Mouse (Mus musculus) forebrain, embryonic 15.5 days (tissue): ENCODE results near the gene Tbx4. TPM values are rescaled to one million over a fixed set of nuclear protein-coding genes. Genes with fewer than 3 reads are reported as not detected.

ENCODE experiments used
- ATAC-seq: fragments of 200-750 bp; cut with Nextera tagmentation; replicated peaks from 2 replicates; pipeline ENCODE4 v1.8.0; 2017; ENCODE audit warnings: mild to moderate bottlenecking, moderate TSS enrichment, moderate library complexity
- H3K27ac ChIP-seq: fragments of 300-500 bp; sonication (generic); replicated peaks from 2 replicates; pipeline ENCODE4 v1.5.1; 2015; ENCODE audit warnings: mild to moderate bottlenecking, inconsistent platforms
- H3K27me3 ChIP-seq: fragments of 300-500 bp; sonication (generic); 2 replicates; pipeline ENCODE4 v1.6.1; 2015; ENCODE audit warnings: inconsistent platforms
- H3K36me3 ChIP-seq: fragments of 300-500 bp; sonication (generic); 2 replicates; pipeline ENCODE4 v1.6.1; 2015; ENCODE audit warnings: mild to moderate bottlenecking, inconsistent platforms
- H3K4me1 ChIP-seq: fragments of 300-500 bp; sonication (generic); 2 replicates; pipeline ENCODE4 v1.6.1; 2015; ENCODE audit warnings: inconsistent platforms
- H3K4me2 ChIP-seq: fragments of 300-500 bp; sonication (generic); replicated peaks from 2 replicates; pipeline ENCODE4 v1.6.1; 2015; ENCODE audit warnings: mild to moderate bottlenecking, inconsistent platforms
- H3K4me3 ChIP-seq: fragments of 300-500 bp; sonication (generic); 2 replicates; pipeline ENCODE4 v1.5.1; 2015; ENCODE audit warnings: mild to moderate bottlenecking, inconsistent platforms
- H3K9ac ChIP-seq: fragments of 300-500 bp; sonication (generic); replicated peaks from 2 replicates; pipeline ENCODE4 v1.6.1; 2015; ENCODE audit warnings: mild to moderate bottlenecking, inconsistent platforms
- H3K9me3 ChIP-seq: fragments of 300-500 bp; sonication (generic); 2 replicates; pipeline ENCODE4 v1.6.1; 2016; ENCODE audit warnings: inconsistent platforms
- WGBS: fragments of 180-500 bp; shearing (Covaris S2); methylation state at CpG from one replicate; pipeline ENCODE4 v1.1.7; 2015; ENCODE audit warnings: mixed read lengths; 5-methylcytosine and 5-hydroxymethylcytosine counted together
- polyA plus RNA-seq: library from polyadenylated mRNA; unstranded; fragments of >200 nt; fragmentation: Nextera tagmentation; extraction: Ambion mirVana; gene quantifications from 2 replicates; pipeline ENCODE4 v1.2.1, GENCODE M21; 2015

Gene Tbx4
- 0.11 and 0.25 TPM in 2 replicates for polyA plus RNA-seq

DNA sequence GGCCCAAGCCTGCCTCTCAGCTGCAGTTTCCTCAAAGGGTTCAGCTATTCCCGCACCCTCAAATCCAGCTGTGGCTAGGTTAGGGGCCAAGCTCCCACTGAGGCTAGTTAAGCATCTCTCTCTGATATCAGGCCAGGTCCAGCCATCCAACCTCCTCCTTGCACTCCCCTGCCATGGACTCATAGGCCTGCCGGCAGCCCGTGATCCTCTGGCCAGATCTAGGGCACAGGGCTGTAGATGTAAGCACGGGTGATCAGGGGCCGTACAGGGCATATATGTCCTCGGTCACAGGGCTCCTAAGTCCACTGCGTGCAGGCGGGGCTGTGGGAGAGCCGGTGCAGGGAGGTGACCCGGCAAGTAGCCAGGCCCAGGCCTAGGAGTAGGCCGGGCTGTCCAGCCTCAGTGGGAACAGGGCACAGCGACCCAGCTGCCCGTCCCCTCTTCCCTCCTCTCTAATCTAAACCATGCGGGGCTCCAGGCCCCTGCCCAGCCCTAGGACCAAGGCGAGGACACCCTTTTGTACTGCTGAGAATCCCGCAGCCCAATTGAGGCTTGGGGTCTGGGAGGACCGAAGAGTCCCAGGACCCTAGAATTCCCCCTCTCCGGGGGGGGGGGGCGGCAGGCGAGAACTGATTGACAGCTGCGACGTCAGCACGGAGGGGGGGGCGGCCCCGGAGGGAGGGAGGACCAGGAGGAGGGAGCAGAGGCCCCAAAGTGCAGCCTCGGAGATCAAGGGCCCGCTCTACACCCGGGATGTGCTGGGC is at the start of gene Tbx4:
Tbx4 (plus strand) TSS at position 758 of the 764 bp plus-strand sequence.
- WGBS = 11% methylated on average over 27 of the region's 28 CpGs
- no peaks in the 10 kb centered on the region for H3K36me3 ChIP-seq
- H3K4me1 ChIP-seq = peaks cover 13% of the 10 kb centered on the region; the same call in 1 of the 2 replicates
- H3K27ac ChIP-seq = no peak within 1 kb of the TSS
- no peak within 1 kb of the TSS for H3K4me2 ChIP-seq
- peaks cover 71% of the 10 kb centered on the region for H3K27me3 ChIP-seq
- no peak within 1 kb of the TSS for H3K4me3 ChIP-seq
- no peak for ATAC-seq
- no peak within 1 kb of the TSS for H3K9ac ChIP-seq
- H3K9me3 ChIP-seq = no peaks in the 10 kb centered on the region

DNA sequence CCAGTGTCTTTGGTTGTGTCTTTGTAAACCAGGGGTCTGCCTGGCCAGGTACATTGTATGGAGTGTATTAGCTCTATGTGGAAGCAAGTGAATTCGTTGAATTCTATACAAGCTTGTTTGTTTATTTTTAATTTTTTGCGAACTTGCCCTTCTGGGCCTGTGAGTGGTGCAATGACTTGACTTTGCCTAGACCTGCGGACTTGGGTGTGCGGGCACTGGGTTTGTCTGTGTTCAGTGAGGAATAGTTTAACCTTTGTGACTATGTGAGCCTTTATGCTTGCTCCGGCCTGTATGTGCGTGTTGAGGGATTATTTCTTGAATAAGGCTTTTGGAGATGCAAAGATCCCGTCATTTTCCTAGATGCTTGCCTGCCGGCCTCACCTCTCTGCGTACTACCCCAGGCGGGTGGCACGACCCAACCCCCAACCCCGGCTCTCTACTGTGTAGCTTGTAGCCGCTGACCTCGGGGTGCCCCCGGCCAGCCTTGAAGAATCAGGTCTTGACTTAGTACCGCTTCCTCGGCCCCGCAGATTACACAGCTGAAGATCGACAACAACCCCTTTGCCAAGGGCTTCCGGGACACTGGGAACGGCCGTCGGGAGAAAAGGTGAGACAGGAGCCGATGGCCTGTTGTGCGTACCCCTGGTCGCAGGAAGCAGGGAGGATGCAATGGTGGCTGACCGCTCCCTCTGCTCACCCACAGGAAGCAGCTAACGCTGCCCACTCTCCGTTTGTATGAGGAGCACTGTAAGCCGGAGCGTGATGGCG is 49.5 kb upstream of the Tbx4 start:
- WGBS = 2% methylated on average over 32 of the region's 32 CpGs
- Histone ChIP-seq H3K9ac (no peak overlapping the region), H3K27ac (no peak overlapping the region), H3K4me2 (no peak overlapping the region), H3K27me3 (peaks cover 87% of the 10 kb centered on the region), H3K4me1 (peaks cover 39% of the 10 kb centered on the region), H3K36me3 (no peaks in the 10 kb centered on the region), H3K9me3 (no peaks in the 10 kb centered on the region), H3K4me3 (no peak overlapping the region; the same call in 1 of the 2 replicates)
- no peak for ATAC-seq

DNA sequence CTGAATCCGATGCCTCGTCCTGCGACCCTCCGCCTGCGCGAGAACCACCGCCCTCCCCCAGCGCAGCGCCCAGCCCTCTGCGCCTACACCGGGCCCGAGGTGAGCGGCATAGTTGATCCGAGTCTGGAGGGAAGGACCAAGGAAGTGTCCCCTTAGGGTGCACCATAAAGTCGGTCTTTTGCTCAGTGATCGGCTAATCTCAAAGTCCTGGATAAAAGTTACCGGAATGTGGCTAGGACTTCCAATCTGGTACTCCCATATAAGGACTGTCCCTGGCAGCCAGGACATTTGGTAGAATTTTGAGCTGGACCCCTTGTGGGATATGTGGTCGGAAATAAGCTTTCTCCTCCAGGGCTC is 49.0 kb upstream of the Tbx4 start:
- WGBS = under 1% methylated on average over 18 of the region's 18 CpGs
- Histone ChIP-seq H3K4me3 (no peak overlapping the region; the same call in 1 of the 2 replicates), H3K4me2 (no peak overlapping the region), H3K36me3 (no peaks in the 10 kb centered on the region), H3K4me1 (peaks cover 36% of the 10 kb centered on the region), H3K9me3 (no peaks in the 10 kb centered on the region), H3K9ac (no peak overlapping the region), H3K27me3 (peaks cover 85% of the 10 kb centered on the region), H3K27ac (no peak overlapping the region)
- ATAC-seq = no peak

GRCm38 (mm10) chr11:85837648-85838423 is 48.4 kb upstream of the Tbx4 start:
- H3K9ac ChIP-seq = no peak overlapping the region
- H3K9me3 ChIP-seq = no peaks in the 10 kb centered on the region
- H3K27ac ChIP-seq = no peak overlapping the region
- H3K4me3 ChIP-seq = peak overlapping the region; percentile 13
- H3K4me2 ChIP-seq = 0 out of 2 replicates have a peak overlapping the region, but pooled peaks have one; percentile 2
- peaks cover 36% of the 10 kb centered on the region for H3K4me1 ChIP-seq
- H3K36me3 ChIP-seq = no peaks in the 10 kb centered on the region
- peaks cover 86% of the 10 kb centered on the region for H3K27me3 ChIP-seq
- 2% methylated on average over 59 of the region's 67 CpGs for WGBS
- ATAC-seq = no peak

DNA sequence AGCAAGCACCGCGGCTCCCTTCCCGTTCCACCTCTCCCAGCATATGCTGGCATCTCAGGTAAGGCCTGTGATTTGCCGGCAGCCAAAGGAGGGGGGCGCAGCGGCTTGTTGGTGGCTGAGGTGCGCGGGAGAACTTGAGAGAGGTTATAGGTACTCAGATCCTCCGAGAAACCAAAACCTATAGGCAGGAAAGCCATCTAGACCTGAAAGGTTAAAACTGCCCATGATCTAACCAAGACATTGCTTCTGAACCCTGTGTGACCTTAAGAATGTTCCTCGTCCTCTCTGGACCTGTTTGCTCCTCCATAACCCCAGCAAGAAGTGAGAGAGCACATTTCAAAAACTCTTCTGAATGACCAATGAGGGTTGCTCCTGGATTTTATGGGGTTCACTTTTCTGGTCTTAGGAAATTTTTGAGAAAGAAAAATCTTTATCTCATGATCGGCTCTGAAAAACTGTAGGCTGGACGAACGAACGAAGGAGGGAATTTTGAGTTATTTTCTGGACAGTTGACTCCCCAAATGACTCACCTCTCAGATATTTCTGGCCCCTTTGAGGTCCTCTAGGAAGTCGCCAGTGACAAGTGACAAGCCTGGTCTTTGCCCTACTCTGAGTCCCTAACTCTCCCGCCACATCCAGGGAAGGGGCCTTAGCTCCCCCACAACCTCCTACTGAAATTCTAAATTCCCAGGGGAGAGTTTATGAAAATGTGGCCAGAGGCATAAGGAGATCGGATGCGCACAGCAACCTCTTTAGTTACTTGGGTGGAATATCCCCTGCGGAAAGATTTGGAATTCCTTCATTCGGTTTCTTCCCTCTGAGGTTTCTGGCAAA is 47.6 kb upstream of the Tbx4 start:
- WGBS = 4% methylated on average over 20 of the region's 20 CpGs
- Histone ChIP-seq H3K9ac (no peak overlapping the region), H3K4me3 (peak overlapping the region; percentile 13), H3K36me3 (no peaks in the 10 kb centered on the region), H3K27ac (no peak overlapping the region), H3K27me3 (peaks cover 94% of the 10 kb centered on the region), H3K4me2 (no peak overlapping the region), H3K4me1 (peaks cover 37% of the 10 kb centered on the region), H3K9me3 (no peaks in the 10 kb centered on the region)
- no peak for ATAC-seq

GRCm38 (mm10) chr11:85839258-85840030 is 46.8 kb upstream of the Tbx4 start:
- Histone ChIP-seq H3K4me3 (no peak overlapping the region), H3K27ac (no peak overlapping the region), H3K4me1 (peaks cover 45% of the 10 kb centered on the region), H3K27me3 (peaks cover 95% of the 10 kb centered on the region), H3K4me2 (no peak overlapping the region), H3K9me3 (no peaks in the 10 kb centered on the region), H3K36me3 (no peaks in the 10 kb centered on the region), H3K9ac (no peak overlapping the region)
- ATAC-seq = no peak
- WGBS = 6% methylated on average over 7 of the region's 7 CpGs

DNA sequence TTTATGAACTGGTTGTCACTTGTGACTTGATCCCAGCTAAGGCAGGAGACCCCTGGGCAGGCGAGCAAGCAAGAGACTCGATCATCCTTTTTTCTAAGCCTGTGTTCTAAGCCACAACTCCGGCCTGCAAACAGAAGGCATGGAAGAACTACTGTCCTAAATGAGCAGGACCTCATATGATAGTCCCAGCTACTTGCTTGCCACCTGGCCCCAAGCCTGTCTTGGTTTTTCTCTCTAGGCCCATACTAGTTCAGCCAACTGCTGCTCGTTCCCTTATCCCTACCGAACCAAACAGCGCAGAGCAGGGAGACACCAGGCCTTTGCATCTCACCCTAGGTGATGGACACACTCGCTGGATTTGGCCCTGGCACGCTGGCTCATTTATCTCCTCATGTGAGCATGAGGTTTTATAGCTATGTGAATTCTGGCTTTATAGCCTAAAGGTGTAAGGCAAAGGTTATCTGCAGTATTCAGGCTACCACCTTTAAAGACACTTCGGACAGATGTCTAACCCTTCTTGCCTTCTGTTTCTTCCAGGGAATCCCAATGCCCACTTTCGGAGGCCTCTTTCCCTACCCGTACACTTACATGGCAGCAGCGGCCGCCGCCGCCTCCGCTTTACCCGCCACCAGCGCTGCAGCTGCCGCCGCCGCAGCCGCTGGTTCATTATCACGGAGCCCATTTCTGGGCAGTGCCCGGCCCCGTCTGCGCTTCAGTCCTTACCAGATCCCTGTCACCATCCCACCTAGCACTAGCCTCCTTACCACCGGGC is 46.0 kb upstream of the Tbx4 start:
- no peaks in the 10 kb centered on the region for H3K9me3 ChIP-seq
- H3K27me3 ChIP-seq = peaks cover 95% of the 10 kb centered on the region
- H3K27ac ChIP-seq = no peak overlapping the region
- no peak for ATAC-seq
- peaks cover 47% of the 10 kb centered on the region for H3K4me1 ChIP-seq
- no peak overlapping the region; the same call in 1 of the 2 replicates for H3K4me2 ChIP-seq
- H3K9ac ChIP-seq = no peak overlapping the region
- H3K36me3 ChIP-seq = no peaks in the 10 kb centered on the region
- H3K4me3 ChIP-seq = 0 out of 2 replicates have a peak overlapping the region, but pooled peaks have one; percentile 5
- WGBS = 5% methylated on average over 27 of the region's 27 CpGs

DNA sequence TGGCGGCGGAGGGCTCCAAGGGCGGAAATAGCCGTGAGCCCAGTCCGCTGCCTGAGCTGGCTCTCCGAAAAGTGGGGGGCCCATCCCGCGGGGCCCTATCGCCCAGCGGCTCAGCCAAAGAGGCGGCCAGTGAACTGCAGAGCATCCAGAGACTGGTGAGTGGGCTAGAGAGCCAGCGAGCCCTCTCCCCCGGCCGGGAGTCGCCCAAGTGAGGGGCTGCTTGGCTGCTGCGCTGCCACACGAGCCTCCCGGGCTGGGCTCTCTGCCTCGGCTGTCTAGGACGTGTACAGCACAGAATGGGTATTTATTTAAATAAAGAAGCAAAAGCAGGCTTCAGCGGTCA is 45.4 kb upstream of the Tbx4 start:
- H3K36me3 ChIP-seq = no peaks in the 10 kb centered on the region
- peaks cover 95% of the 10 kb centered on the region for H3K27me3 ChIP-seq
- H3K4me3 ChIP-seq = 0 out of 2 replicates have a peak overlapping the region, but pooled peaks have one; percentile 5
- no peak overlapping the region for H3K9ac ChIP-seq
- H3K4me2 ChIP-seq = no peak overlapping the region; the same call in 1 of the 2 replicates
- ATAC-seq = no peak
- no peak overlapping the region for H3K27ac ChIP-seq
- WGBS = under 1% methylated on average over 21 of the region's 21 CpGs
- H3K4me1 ChIP-seq = peaks cover 47% of the 10 kb centered on the region
- H3K9me3 ChIP-seq = no peaks in the 10 kb centered on the region

- no peak for ATAC-seq
- 10% methylated on average over 8 of the region's 8 CpGs for WGBS
- Histone ChIP-seq H3K27me3 (peaks cover 95% of the 10 kb centered on the region), H3K27ac (no peak overlapping the region), H3K4me3 (no peak overlapping the region), H3K9me3 (no peaks in the 10 kb centered on the region), H3K4me1 (peaks cover 47% of the 10 kb centered on the region), H3K4me2 (peak overlapping the region; percentile 46), H3K9ac (no peak overlapping the region), H3K36me3 (no peaks in the 10 kb centered on the region)
These were observed 45.0 kb upstream of the Tbx4 start for GRCm38 (mm10) chr11:85841211-85841681.

GRCm38 (mm10) chr11:85841980-85842379 is 44.2 kb upstream of the Tbx4 start:
- no peaks in the 10 kb centered on the region for H3K9me3 ChIP-seq
- 0% methylated on average over 32 of the region's 32 CpGs for WGBS
- peak overlapping the region; percentile 29 for H3K4me3 ChIP-seq
- no peak overlapping the region for H3K27ac ChIP-seq
- no peaks in the 10 kb centered on the region for H3K36me3 ChIP-seq
- H3K27me3 ChIP-seq = peaks cover 93% of the 10 kb centered on the region
- peaks cover 47% of the 10 kb centered on the region for H3K4me1 ChIP-seq
- peak; percentile 65 for ATAC-seq
- H3K9ac ChIP-seq = peak overlapping the region; percentile 2; the same call in 1 of the 2 replicates
- peak overlapping the region; percentile 46 for H3K4me2 ChIP-seq
